Mouse (Mus musculus): Measurements from ENCODE around the gene Vps11.
"Not testable (repeated sequence)": the region's sequence is repeated elsewhere in the genome, so short reads cannot be mapped to it uniquely, and the experiment has no call there.

Vps11 gene

DNA sequence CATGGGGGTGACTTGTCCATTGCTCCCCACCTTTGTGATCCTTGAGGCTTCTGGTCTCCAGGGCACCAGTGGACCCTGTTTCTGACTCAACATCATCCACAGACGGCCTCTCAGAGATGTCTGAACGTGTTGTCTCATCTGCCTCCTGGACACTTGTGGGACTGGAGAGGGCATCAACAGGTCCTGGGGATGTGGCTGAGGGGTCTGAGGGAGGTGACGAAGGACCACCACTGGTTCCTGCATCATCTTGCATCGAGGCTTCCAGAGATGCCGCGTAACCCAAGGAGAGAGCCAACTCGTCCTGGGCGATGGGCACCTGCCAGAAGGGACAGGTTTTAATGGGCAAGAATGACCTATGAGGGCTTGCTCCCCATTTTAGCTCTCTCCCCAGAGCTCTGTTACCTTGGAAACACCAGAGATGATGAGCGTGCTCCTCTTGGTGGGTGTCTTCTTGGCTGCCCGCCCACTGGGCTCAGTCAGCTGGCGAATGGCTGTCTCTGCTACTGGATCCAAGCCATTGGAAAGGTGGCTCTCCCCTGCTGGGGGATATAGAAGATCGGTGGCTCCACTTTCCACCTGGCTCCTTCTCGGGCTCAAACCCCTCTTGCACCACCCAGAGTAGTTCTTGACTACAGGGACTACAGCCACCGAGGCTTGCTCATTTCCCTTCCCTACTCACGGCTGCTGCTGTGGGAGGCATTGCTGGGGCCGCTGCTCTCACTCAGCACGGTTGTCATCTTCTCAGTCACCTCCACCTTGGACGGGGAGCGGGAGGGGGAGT is 47.8 kb downstream of the Vps11 start:
- peak; percentile 88 for DNase-seq

DNA sequence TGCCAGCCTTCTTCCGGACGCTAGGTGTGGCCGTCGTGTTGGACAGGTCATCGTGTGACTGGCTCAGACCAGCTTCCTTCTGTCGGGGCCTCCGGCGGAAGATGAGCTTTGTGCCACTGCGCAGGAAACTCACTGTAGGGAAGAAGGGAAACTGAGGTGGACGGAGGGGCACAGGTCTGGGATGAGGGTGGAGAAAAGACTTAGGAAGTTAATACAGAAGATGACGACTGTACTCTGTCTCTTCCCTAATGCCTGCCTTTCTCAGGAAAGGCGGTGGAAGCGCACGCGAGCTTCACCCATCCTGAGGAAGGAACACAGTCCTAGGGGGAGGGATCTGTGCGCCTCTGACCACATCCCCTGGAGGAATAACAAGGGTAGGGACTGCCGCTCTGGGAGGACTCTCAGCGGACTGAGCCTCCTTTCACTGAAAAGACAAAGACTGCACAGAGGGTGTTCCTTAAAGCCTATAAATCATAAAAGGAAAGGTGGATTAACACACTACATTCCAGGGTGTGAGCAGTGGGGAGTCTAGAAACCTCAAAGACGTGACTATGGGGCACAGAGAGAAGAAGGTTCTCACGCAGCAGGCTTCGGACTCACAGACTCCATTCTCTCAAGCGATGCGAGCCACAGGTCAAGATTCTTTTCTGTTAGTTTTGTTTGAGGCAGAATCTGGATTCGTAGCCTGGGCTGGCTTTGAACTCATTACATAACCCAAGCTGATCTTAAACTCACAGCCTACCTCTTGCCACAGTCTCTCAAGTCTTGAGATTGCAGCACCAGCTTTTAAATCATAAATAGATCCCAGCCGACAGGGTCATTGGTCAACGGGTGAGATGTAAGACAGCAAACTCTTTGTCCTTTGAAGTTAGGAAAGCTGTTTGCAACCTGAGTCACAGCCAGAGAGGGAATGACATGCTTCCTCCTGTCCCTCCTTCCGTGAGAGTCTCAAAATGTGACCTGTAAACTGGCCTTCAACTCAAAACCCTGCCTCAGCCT is 50.0 kb downstream of the Vps11 start:
- DNase-seq, result no peak

DNA sequence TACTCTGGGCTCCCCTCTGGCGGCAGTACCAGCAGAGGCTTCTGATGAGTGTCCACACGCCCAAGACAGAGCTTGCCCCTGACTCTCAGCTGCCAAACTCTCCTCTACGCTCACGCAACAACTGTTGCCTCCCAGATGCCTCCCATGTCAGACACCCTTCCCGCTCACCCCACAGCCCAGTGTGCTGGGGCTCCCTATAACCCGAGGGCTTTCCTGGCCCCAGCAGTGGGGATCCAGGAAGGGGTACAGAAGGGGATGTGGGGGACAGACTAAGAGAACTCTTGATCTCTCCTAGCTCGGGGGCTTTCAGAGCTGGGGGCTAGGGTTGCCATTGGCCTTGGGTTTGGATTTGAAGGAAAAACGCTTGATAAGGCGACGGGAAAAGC is 50.7 kb downstream of the Vps11 start:
- no peak for DNase-seq

DNA sequence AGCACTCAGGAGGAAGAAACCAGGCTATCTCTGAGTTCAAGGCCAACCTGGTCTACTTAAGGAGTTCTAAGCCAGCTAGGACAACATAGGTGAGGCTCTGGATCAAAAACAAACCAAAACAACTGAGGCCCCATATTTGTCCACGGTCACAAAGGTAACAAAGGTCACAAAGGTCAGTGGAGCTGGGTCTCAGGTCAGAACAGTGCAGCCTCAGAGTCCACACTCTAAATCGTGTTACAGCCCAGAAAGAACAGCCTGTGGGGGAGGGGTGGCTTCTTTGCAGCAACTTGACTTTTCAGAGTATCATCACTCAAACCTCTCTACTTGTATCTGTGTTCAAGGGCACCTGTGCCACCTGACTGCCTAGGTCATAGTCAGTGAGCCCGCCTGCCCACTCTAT is 51.7 kb downstream of the Vps11 start:
- no peak for DNase-seq

DNA sequence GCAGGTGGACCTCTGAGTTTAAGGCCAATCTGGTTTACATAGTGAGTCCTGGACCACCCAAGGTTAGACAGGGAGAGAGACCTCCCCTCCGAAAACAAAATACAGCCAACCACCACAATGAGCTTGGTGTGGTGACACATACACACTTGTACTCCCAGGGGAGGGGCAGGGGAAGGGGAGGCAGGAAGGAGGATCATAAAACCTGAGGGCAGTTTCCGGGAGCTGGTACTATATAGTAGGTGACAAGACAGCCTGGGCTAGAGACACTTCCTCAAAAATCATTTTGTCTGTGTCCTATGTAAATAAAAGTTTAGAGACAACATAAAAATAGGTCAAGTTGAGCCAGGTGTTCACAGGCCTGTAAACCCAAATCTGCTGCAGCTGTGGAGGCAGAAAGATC is 54.2 kb downstream of the Vps11 start:
- DNase-seq, result no peak

DNA sequence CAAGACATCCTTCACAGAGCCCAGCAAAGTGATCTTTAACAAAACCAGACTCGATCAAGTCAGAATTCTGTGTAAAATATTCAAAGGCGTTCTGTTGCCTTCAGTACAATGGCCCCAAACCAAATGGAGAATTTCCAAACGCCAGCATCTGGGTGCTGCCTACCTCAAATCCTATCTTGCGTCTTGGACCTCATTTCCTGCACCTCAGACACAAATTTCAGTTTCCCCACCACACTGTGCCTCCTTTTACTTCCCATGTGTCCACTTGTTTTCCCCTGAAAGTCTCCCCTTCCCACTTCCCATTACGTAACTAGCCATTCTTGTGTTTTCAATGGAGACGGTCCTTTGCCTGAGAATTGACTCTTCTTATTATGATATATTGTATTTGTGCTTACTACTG is 54.9 kb downstream of the Vps11 start:
- no peak for DNase-seq

DNA sequence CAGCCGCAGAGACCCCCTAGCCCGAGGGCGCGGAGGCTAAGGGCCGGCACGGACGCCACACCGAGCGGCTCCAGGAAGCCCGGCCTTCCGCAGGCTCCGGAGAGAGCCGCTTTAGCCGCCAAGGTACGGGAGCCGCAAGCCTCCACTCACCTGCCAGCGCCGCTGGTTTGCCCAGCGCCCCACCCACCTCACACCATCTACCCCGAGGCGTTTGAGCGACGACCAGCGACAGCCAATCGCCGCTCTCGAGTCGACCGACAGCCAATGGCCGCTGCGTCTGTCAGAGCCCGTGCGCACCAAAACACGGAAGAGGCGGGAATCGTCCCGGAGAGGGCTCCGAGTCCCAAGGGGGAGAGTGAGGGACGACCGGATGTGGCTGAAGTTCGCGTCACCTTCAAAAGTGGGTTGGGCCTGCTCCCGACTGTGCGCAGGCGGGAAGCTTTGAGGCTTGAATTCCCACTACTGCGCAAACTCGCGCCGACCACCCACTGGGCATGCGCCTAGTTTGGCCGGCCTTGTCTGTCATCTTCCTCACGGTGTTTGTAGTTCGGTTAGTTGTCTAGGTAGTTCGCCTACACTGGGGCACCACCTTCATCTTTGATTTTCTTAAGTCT is 55.9 kb downstream of the Vps11 start, which contains the start of gene Hinfp:
TSS of gene Hinfp (minus strand) at position 206 of the 614 bp plus-strand sequence.
- DNase-seq, result peak; percentile 97 to 99

DNA sequence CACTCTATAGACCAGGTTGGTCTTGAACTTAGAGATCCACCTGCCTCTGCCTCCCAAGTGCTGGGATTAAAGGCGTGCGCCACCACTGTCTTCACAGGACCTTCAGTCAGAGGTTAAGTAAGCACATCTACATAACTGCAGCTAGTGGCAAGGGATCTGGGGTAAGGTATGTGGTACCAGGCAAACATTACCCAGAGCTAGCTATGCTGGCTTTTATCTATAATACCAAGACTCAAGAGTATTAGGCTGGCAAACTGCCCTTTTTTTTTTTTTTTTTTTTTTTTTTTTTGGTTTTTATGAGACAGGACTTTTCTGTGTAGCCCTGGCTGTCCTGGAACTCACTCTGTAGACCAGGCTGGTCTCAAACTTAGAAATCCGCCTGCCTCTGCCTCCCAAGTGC is 61.5 kb downstream of the Vps11 start:
- not testable (repeated sequence) for DNase-seq

Data from cerebellum, postnatal 10 days (tissue).